Mouse (Mus musculus) embryo, embryonic 10.5 days (tissue): ENCODE data around the gene Asic2.

Experiments used
- DNase-seq: peaks from one replicate; pipeline ENCODE4 v3.0.0-alpha.2; 2015; ENCODE audit warnings: low spot score

Gene Asic2

DNA sequence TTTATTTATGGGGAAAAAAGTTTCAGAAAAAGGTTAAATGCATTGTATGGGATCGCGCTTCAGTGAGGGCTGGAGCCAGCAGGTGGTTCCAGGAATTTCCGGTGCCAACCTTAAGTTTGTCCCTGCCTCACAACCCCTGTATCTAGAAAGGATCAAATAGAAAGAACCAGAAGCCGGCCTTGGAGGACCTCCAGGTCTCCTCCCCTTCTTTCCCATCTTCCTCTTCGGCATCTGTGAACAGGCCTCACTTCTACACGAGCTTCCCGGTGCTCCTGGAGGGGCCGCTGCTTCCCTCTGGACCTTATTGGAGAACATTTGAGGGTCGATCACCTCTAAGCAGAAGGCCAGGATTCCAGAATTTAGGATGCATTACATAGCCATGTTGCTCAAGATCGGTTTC, 1064.8 kb downstream of the Asic2 start:
- DNase-seq = no peak

DNA sequence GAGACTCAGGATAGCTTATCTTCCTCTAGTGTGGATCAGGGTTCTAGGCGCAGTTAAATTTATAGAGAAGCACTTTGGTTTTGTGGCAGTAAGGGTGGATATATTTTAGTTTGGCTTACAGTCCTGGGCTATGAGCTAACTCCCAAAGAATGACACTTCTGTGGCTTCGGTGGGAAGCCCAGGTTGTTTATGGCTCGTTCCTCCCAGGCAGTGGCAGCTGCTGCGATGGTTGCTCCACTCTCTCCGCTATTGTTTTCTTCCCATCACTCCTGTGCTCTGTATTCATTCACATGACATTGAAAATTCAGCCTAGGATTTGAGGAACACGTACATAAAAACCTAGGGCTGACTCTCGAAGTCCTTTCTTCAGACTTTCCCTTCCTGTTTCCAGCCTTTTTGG, 1065.6 kb downstream of the Asic2 start:
- DNase-seq = no peak

DNA sequence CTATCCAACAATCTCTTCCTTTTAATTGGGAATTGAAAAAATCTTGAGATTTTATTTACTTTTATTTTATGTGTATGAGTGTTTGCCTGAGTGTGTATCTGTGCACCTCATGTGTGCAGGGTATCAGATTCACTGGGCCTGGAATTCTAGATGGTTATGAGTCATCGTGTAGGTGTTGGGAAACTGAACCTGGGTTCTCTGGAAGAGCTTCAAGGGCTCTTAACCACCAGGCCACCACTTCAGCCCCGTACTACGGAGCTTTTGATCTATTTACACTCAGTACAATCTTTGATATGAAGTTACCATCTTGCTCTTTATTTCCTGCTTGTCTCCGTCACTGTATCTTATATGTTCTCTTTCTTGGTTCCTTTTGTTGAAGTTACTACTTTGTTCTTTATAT, 1067.7 kb downstream of the Asic2 start:
- DNase-seq = no peak

DNA sequence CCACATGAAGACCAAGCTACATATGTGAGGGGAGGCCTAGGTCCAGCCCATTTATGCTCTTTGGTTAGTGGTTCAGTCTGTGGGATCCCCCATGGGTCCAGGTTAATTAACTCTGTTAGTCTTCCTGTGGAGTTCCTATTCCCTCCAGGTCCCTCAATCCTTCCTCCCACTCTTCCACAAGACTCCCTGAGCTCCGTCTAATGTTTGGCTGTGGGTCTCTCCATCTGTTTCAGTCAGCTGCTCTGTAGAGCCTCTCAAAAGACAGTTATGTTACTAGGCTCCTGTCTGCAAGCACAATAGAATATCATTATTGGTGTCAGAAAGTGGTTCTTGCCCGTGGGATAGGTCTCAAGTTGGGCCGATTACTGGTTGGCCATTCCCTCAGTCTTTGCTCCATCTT, 1072.4 kb downstream of the Asic2 start:
- no peak for DNase-seq

DNA sequence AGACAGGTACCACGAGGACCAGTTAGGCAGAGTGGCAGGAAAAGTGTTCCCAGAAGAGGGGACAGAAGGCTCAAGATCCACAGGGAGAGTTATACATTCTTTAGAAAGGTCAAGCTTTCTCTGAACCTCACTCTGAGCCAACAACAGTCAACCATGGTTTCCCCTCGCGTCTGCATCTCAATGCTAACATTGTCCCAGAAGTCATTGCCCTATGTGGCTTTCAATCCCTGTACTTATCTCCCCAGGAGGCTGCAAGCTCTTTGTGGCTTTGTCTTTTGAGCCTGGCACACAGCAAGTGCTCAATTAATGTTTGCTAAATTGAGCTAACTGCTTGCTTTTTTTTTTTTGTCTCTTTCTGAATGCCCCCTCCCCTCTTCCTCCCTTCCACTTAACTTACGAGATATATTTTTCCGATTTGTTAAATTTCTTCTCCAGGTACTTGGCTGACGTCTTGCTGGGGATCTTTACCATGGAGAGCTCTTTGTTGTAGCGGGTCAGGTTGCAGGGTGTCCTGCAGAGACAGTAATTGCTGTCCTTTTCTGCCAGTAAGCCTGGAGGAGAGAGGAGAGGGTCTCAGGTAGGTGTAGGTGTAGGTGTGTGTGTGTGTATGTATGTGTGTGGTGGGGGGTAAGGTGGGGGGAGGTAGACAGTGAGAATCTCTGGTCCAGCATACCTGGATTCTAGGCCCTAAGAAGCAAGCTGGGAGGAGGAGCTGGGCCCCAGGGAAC, 1078.8 kb downstream of the Asic2 start:
- no peak for DNase-seq

DNA sequence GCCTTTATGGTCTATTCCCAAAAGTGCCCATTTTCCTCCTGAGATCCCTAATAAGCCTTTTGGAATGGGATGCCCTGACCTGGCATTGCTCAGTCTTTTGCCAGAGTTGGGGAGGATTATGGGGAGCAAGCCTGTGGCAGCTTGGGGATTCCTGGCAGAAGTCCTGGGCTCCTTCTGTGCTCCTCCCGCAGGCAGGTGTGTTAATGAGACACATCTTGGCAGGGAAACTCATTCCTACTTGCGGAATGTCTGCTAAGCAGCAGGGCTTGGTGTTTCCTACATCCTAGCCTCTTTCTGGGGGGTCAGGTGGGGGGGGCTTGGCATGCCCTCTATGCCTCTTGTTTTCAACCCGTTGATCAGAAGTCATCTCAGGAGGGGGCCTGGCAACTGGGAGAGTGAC, 1081.2 kb downstream of the Asic2 start:
- DNase-seq = no peak

DNA sequence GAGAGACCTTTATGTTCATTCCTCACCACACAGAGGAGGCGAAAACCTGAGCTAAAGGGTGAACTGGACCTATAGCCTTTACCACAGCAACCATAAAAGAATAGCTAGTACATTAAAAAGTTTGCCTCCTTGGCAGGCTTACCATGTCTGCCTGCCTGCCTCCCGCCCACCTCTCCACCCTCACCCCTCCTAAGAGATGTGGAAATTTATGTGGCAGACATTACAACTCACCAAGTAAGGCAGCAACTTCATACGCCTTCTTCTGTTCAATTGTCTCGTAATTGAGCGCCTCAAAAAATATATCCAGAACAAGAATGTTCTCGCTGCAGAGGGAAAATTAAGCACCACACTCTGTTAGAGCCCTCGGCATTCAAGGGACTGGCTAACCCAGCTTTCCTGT, 1081.9 kb downstream of the Asic2 start:
- no peak for DNase-seq

DNA sequence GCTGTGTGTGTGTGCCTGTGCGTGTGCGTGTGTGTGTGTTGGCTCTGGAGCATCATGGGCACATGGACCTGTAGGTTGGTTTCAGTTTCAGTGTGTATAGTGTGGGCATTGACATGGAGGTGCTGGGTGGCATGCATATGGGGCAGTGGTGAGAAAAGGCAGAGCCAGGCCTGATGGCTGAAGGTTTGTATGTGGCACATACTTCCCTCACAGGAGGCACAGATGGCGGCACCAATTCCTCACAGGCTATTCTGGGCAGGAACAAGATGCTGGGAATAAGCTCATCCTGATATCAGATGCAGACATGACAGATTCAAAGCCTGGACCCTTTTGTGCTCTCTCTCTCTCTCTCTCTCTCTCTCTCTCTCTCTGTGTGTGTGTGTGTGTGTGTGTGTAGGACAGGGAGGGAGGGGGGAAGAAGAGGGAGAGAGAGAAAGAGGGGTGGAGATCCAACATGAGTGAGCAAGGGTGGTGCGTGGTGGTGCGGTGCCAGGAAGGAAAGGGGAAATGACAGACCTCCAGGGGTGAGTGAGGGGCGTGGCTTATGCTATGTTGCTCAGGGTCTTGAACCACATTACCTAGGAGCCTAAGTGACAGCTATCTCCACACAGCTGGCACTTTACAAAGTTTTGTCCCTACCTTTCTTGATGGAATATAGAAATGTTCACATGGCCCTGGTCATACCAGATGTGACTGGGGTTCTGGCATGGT, 1083.6 kb downstream of the Asic2 start:
- no peak for DNase-seq

DNA sequence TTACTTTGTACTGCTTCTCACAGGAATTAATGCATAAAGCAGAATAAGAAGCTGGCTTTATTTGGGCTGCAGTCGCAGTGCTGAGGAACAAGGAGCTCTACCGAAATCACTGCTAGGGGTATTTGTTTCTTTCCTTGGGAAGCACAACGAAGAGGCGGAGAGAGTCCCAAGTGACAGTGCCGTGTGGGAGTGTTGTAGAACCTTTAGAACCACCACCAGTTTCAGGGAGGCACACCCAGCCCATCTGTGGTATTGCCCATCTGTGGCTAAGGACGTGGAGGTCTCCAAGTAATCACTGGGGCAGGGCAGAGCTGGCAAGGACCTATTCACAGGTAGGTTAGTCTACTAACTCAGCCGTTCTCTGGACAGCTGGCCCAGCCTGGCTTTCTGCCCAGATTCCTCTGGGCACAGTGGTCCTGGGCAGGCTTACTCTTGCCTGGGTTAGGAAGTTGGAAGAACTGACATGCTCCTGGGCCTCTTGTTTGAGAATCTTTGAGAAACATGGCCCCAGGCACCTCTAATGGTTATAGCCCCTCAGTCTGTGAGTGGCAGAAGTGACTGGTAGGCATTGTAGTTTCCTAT, 1085.9 kb downstream of the Asic2 start:
- no peak for DNase-seq

DNA sequence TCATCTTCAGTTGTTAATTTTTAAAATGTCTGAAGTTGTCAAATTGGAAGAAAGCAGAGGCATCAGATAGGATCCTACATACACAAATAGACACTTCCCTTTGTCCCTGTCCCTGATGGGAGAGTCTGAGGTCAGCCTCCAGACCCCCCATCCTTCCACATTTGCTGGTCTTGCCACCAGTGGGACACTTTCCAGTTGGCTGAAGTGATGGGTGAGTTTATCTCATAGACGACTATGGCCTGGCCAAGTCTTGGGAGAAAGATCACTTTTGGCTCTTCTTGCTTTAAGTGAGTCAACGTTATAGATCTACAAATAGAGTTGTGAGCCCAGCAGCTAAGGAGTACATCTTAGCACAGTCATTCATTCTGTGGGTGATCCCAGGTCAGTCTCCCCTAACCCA, 1090.2 kb downstream of the Asic2 start:
- DNase-seq = no peak

DNA sequence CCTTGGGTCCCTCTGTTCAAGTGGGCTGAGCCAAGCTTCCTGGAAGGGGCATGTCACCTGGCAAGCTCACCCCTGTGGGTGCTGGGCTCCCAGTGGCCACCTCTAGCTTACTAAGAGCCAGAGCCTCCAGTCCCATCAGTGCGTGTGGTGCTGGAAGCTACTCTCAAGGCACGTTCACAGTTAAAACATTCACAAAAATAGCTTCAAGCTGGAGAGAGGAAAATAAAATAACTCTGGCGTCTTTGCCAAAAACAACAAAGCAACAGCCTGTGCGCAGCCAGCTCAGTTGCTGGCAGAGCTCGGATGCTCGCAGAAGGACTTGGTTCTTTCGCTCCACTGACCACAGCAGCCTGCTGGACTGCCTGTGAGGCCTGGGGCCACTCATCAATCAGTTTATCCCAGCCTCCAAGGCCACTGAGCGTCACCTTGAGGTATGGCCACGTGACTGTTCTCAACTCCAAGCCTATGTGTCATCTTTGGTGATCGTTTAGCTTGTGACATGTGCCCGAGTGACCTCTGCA, 1091.1 kb downstream of the Asic2 start:
- DNase-seq = peak; percentile 4

DNA sequence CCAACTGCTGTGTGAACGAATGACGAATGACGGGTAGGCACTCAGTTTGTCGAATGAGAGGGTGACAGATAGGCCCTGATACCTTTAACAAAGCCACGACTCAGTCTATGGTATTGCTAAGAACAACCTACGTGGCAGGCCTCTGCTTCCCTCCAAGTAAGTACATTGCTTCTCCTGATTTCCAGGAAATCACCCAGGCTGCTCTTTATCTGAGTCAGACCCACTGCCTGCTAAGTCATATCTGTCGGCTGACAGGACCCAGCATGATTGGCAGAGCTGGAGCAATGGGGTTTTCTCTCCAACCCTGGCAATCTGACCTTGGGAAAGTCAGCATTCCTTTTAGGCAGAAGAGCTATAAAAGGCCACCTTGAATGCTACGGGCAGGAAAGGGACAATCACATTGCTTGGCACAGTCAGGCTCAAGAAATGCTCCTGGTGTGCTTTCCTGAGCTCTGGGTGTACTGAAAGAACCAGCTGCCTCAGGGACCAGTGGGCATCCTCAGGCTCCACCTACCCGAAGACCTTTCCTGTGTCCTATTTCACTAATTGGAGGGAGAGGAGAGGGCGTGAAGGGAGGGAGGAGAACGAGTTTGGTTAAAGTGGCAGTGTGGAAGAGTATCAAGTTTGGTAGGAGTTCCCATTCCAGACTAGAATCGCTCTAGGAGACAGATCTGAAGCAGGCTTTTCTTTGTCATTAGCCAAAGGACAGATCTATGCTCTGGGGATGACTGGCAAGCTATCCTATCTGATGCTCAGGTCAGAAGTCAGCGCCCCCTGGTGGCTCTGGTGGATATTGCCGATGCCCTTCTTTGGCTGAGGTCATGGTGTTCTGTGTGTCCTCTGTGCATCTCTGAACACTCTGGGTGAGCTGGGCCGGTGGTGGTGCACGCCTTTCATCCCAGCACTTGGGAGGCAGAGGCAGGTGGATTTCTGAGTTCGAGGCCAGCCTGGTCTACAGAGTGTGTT, 1095.5 kb downstream of the Asic2 start:
- DNase-seq = peak; percentile 83

DNA sequence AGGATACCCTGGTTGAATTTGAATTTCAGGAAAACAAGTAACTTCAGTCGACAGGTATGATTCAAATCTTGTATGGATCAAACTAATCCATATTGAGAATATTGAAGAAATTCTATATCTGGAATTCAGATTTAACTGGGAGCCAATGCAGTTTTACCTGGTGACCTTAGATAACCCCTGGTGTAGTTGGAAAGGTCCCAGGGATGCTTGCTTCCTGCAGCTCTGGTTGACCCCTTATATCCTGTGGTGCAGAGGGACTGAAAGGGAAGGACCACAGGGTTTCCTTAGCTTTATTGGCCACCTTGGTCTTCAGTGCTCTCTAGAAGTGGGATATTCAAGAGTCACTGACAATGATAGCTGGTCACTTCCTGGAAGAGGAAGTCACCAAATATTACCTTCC, 1100.2 kb downstream of the Asic2 start:
- no peak for DNase-seq

DNA sequence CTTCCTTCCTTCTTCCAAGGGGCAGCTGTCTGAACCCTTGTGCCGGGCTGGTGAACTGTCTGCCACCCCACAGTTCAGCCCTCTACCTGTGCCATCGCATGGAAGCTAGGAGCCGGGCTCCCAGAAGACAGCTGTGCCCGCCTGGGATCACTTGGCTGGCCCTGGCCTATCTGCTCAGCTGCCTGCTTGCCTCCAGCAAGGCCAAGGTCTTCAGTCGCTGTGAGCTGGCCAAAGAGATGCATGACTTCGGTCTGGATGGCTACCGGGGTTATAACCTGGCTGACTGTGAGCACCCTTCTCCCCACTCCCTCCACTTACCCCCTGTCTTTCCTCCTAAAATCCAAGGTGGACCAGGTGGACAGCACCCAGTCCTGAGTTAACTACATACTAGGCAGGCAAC, 1105.3 kb downstream of the Asic2 start:
- no peak for DNase-seq

DNA sequence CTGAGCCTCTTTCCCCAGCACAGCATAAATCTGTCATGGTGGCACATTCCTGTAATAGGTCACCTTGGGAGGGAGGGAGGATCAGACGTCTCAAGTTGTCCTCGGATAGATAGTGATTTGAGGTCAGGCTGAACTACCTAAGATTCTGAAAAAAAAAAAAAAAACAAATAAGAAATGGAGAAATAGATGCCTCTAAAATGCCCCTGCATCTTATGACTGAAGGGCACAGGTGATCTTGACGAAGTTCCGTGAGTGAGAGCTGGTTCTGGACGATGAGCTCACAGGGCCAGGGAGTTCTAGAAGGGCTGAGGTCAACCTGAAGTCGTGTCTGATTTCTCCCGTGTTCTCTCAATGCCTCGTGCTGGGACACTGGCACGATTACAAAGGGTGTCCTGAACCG, 1110.2 kb downstream of the Asic2 start, which contains the start of gene Spaca3:
Gene Spaca3, plus strand, starts transcription at position 301 of the 400 bp plus-strand sequence.
- DNase-seq = no peak

DNA sequence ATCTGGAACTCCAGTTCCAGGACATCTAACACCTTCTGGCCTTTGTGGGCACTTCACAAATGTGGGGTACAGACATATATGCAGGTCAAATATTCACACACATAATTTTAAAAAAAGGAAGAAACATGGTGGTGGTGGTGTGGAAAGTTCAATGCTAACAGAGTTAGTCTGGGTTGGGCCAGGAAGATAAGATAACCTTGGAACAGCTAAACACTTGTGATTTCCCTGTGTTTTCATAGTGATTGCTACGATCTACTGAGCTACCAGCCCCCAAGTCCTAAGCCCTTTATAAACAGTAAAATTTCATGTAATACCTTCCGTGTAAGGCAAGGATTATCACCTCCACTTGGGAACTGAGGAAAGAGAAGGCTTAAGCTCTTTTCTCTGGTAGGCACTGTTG, 1111.4 kb downstream of the Asic2 start:
- DNase-seq = no peak

DNA sequence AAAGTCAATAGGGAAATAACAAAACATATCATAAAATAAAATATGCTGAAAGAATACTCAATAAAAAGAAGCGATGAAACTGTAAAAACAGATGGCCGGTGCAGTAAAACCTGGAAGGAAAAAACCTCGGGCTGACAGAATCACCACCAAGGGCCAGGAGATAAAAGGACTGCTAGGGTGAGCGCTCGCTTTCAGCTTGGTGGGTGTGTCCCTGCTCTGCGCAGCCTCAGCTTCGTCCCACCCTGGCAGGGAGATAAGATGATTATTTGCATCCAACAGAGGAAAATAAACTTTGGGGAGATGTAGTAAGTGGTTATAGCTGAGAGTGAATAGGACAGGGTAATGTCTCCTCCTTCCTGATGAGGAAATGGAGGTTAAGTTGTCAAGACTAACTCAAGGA, 1113.3 kb downstream of the Asic2 start:
- DNase-seq = no peak

DNA sequence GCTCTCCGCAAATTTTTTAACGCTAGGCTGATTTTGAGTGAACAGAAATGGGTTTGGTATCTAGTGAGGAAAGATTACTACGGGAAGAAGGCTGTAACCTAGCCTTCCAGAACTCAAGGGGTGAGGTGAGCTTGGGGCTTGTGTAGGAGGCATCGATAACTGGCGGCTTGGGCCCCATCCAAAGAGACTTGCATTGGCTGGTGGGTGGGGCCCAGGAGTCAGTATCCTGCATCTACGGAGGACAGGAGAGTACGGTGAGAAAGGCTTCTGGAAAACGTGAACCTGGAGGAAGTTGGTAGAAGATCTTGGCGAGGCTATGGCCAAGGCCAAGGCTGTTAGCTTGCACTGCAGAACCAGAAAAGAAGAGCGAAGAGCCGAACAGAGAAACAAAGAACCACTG, 1113.8 kb downstream of the Asic2 start:
- no peak for DNase-seq

DNA sequence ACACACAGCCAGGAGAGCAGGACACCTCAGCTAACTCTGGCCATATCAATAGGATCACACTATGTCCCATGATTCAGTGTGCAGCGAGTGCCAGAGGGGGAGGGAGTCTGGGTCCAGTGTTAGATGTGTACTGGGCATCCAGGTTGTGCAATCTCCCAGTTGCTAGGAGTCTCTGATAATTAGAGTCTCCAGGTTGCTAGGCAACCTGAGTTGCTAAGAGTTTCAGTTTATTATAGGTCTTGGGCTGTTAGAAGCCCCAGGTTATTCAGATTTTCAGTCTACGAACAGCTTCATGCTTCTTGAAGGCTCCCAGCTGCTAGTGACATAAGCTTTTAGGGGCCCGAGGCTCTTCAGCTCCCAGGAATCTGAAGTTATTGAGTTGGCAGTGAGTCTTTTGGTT, 1115.2 kb downstream of the Asic2 start:
- no peak for DNase-seq

DNA sequence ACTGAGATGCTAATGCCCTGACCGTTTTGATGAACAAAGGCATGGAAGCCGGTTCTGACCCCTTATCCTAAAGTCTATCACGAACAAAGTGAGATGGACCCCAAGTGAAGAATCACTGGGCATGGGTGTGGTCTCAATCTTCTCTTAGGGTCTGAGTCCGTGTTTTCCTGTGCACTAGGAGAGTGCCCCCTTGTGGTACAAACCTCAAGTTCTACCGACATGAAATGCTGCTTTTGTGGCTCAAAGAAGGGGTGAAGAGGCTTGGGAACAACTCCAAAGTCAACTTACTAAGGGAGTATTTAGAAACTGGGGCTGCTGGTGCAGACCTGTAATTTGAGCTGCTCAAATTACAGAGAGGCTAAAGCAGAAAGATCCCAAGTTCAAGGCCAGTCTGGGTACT, 1116.4 kb downstream of the Asic2 start:
- DNase-seq = peak; percentile 64

DNA sequence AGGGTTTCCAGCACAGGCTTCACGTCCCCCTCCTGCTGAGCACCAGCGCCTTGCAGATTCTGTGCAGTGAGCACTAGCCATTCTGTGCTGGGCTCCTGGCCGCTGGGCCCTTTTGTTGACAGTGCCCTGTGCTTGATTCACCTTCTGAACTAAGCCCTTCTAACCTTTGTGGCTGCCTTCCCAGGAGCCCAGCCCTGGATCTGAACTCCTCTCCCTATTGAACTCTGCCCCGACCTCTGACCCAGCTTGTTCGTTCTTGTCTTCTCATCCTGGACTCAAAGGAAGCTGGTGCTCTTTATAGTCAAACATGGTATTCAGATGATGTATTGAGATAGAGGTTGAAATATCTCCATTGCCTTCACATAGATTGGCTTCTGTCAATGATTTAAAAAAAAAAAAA, 1120.1 kb downstream of the Asic2 start:
- peak; percentile 30 for DNase-seq

DNA sequence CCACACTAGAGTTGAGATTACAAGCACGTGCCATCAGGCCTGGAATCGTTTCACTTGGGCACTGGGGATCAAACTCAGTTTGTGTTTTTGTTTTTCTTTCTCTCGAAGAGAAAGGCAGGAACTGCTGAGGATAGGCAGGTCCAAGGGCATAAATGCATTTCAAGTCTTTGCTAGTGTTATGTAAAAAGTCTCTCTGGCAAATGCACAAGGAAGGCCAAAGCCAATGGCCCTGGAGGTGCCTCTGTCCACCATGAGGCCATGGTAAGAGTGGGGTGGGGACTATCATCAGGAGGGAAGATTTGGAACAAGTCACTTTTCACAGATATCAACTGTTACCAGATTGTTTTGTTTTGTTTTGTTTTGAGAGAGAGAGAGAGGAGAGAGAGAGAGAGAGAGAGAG, 1122.1 kb downstream of the Asic2 start:
- no peak for DNase-seq
